Mouse (Mus musculus) activated CD4-positive, CD25-positive, alpha-beta regulatory T cell, adult 4 months (primary cell): ENCODE data around the gene AW822073. TPM values are rescaled to one million over a fixed set of nuclear protein-coding genes. Genes with fewer than 3 reads are reported as not detected.

Source experiments
- ATAC-seq: one replicate; pipeline ENCODE4 v1.8.0; 2017
- polyA plus RNA-seq, 2 experiments: library from polyadenylated mRNA; unstranded; fragments of 100-300 nt; shearing (Covaris generic); gene quantifications; one replicate each; pipeline ENCODE4 v1.2.1; 2017

The AW822073 gene
- polyA plus RNA-seq, 2 experiments from 2014 or later: not detected

DNA sequence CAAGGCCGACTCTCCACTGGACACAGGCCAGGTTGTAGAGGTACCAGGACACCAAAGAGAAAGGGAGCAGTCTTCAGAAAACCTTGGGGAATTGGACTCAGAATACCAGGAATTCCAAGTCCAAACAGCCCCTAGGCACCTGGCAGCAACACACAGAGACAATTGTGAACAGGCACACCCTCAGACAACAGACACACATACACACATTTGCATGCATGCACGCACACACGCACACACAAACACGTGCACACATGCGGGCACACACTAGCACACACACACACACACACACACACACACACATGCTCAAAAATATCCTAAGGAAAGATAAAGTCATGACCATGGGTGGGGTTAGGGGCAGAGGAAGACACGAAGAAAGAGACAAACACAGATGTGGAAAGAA, 4.0 kb downstream of the AW822073 start:
- no peak for ATAC-seq

DNA sequence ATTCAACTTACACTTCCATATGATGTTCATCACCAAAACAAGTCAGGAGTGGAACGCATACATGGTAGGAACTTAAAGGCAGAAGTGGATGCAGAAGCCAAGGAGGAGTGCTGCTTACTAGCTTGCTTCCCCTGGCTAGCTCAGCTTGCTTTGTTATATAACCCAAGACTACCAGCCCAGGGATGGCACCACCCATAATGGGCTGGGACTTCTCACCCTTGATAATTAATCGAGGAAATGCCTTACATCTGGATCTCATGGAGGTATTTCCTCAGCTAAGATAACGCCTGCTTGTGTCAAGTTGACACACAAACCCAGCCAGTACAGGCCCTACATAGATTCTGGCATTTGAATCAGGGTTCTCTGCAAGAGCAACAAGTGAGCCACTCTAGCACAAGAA, 7.4 kb downstream of the AW822073 start:
- ATAC-seq: no peak

DNA sequence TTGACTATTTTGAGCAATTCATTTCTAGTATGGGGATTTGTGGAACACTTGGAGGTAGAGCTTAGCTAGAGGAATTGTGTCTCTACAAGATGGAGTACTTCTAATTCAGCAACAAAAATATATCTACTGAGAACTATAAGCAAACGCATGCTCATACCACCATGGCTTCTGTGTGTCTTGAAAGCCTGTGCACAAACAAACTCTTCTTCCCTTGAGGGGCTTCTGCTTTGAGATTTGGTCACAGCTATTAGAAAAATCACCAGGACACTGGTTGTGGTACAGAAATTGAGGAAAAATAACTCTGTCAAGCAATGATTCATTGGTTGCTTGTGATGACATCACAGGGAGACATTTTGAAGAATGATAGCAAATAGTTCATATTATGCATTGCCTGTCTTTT, 9.4 kb downstream of the AW822073 start:
- no peak for ATAC-seq

DNA sequence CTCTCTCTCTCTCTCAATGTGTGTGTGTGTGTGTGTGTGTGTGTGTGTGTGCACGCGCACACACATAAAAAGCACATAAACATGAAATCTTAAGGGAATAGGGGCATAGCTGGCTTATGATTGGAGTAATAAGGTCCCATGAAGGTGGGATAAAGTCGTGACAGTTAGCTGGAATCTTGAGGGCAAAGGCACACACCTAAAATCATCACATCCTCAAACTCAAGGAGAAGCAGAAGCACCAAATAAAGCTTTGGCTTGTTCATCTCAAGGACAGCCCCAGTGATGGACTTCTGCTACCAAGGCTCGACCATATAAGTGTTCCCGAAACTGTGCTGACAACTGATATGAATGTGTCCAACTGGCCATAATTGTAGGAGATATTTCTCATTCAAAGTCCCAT, 9.8 kb downstream of the AW822073 start:
- no peak for ATAC-seq

DNA sequence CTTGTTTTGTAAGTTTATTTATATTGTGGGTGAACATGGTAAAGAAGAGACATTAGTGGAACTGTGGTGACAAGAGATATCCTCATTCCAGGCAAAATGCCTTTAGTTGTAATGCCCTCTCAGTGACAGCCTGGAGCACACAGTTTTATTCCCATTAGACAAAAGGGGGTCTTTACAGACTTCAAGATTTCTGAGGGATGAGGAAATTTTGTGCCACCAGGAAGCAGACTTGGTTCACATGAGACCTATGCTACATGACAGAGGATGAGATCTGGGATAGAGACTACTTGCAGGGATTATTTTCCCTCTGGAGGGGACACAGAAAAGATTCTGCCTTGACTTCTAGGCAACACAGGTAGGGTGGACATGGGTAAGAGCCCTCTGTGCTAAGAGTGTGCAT, 10.2 kb downstream of the AW822073 start:
- no peak for ATAC-seq

DNA sequence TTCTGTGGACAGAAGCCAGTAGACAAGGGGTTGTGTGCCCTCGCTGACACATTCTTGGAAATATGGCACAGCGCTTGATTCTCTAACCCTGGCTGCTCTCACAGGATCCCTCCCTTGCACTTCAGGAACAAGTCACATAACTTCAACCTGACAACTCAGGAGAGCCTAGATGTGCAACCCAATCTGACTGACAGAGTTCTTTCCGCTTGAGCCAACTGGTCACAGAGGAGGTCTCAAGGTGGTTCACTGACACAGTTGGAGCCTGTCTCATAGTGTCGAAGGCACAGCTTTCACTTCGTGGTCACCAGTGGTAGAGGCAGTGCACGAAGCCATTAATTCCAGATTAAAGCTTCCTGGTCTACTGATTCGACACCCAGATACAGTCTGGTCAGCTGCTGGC, 12.5 kb downstream of the AW822073 start:
- no peak for ATAC-seq

DNA sequence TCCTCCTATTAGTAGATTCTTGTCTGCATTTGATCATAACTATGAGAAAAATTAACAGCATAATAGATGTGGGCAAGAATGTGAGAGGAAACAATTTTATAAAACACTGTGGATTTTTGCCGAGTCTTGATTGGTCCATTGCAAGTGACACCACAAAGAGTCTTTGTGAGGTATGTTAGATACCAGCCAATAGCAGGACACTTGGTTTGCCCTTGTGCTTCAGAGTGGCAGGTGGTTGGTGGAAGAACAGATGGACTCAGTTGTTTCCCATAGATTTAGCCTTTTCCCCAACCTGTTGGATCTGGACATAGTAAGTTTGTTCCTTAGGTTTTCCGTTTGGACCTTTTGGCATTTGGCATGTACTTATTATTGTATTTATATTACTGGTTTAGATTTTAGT, 13.5 kb downstream of the AW822073 start:
- no peak for ATAC-seq

DNA sequence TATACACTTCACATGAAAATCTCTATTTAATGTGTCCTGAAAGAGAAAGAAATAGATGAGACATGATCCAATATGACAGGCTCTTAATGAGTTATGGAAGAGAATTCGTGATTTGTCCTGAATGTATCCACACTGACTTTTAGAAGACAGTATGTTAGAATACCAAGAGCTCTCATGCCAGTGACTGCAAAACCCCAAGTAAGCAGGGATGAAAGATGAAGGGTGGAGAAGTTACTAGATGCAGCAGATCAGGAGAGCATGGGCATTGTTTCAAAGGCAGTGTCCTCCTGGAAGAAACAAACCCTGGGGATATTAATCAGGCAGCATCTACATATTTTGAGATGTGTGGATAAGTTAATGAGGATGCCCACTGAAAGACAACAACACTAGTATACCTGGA, 14.2 kb downstream of the AW822073 start:
- no peak for ATAC-seq

DNA sequence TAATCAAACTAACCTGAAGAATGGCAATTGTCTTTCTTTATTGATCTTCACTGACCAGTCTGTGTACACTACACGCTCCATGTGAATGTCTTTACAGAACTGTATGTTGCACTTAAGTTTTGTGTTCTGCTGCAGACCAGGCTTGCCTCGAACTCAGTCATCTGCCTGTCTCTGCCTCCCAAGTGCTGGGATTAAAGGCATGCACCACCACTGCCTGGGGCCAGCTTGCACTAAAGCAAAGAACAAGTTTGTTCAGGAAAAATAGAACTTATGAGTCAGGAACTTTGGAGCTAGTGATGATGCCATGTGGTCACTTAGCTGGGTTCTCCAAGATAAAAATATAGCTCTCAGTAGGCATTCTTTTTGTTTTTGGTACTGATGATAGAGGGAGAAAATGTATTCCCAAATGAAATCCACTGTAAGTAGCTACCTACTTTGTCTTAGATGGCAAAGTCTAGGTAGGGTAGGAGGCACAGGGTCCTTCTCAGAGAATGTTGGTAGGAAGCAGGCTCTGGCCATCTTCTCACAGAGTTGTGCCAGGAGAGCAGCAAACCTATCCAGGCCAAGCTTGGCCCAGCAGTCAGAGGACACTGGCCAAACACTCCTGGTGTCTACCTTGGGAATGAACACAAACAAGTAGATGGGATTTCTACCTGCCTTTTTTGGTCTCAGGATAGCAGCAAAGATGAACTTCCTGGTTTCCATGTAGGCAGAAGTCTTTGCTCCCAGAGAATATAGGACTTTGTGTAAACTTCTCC, 14.8 kb downstream of the AW822073 start:
- ATAC-seq: no peak

DNA sequence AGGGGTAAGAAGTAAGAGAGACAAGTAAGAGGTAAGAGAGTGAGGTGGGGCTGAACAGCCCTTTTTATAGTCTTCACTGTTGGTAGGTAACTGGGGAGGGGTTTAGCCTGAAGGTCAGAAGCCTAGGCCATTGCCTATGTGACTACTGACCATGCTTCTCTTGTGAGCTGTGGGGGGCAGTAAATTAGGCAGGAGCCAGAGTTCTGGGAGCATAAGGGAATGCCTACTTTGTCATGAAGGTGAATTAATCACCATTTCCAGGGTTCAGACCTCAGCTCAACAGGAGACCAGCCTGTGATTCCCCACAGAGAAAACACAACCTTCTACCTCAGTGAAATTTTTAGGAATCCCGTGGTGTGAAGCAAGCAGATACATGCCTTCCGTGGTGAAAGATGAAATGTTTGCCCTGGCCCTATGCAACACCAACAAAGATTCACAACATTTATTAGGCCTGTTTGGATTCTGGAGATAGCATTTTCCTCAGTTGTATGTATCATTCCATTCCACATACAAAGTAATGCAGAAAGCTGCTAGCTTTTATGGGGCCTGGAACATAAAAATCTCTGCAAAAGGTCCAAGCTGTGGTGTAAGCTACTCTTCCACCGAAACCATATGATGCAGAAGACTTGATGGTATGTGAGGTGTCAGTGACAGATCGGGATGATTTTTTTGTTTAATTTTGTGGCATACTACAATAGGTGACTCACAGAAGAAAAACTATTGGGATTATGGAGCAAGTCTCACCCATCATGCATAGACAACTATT, 17.9 kb downstream of the AW822073 start:
- no peak for ATAC-seq

DNA sequence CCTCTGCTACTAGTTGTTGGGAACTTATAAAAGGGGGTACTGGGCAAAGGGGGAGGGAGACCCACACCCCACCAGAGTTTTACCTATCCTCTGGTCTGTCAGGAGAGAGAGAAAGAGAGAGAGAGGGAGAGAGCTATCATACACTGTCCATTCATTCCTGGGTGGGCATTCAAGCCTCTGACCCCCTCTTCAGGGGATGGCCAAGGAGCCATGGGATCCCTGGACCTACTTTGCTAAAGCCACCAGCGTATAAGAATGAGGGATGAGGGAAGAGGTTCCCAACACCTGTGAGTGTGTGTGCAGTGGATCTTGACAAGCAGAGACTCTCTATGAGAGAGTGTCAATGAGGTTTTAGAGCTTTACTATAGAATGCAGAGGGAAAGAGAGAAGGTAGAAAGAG, 18.7 kb downstream of the AW822073 start:
- no peak for ATAC-seq

Other genes starting within 250 kb of the AW822073 start
- under 1 TPM in 1 of 2 experiments, not detected in 1; 0.24 TPM for gene Duxf3, start 7.7 kb upstream of the AW822073 start, polyA plus RNA-seq
- gene Gm4981, start 11.8 kb upstream of the AW822073 start, polyA plus RNA-seq: not detected
- 10 to 100 TPM; 62.5 to 73.9 TPM for gene Gcc2, start 30.6 kb upstream of the AW822073 start, polyA plus RNA-seq
- 10 to 100 TPM; 81.3 to 93.4 TPM for gene Lims1, start 98.5 kb upstream of the AW822073 start, polyA plus RNA-seq
- 10 to 100 TPM; 20.7 to 23.2 TPM for gene Ranbp2, start 222.0 kb upstream of the AW822073 start, polyA plus RNA-seq